ENCODE assay signal across 9 mouse cellular contexts in the genomic region with DNA sequence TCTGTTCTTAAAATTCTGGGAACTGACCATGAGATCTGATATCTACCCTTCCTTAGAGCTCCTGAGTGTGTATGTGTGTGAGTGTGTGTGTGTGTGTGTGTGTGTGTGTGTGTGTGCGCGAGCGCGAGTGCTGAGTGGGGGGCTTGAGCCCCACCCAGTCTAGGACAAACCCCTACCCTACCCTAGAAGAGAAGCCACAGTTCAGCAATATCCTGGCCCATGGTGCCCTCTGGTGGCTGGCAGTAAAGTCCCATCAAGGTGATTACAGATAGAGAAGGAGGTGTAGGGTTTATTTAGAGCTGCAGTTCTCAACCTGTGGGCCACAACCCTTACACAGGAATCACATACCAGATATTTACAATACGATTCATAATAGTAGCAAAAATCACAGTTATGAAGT. TPM values are rescaled to one million over a fixed set of nuclear protein-coding genes. Genes with fewer than 3 reads are reported as not detected.
DNase-seq lines count a peak whose midpoint lies in the region; ATAC-seq and TF ChIP-seq lines count a peak whose summit lies in the region.
"Had no signal": no experiment of that assay in that cellular context is flagged by ENCODE, and none has a peak within 500 bp of the region (broad histone marks: within the 10 kb centered on the region; RNA-seq: fewer than 3 reads in every experiment).

No protein-coding gene starts in this region.

- H3K27me3 ChIP-seq in G1E (ENCODE audit: insufficient read depth, low read length), result peaks cover 59% of the 10 kb centered on the region
- H3K27me3 ChIP-seq in hindbrain, embryonic 10.5 days (ENCODE audit: insufficient read depth, poor library complexity, severe bottlenecking), result no peaks in the 10 kb centered on the region
- H3K27me3 ChIP-seq: limb, embryonic 15.5 days had no signal

- no peak for ATAC-seq in G1E (ENCODE audit: extremely low read depth, insufficient number of reproducible peaks, low FRiP score, poor library complexity, severe bottlenecking)
- ATAC-seq in erythroid progenitor cell, adult 5-6 weeks (replicated peaks; ENCODE audit: low FRiP score, poor library complexity, severe bottlenecking), result no peak

- H3K4me1 ChIP-seq in G1E (ENCODE audit: insufficient read depth, low read depth, low read length), result peaks cover 7% of the 10 kb centered on the region; the same call in 1 of the 2 replicates
- no peaks in the 10 kb centered on the region for H3K4me1 ChIP-seq in hindbrain, embryonic 10.5 days (replicated peaks)
- H3K4me1 ChIP-seq: limb, embryonic 15.5 days had no signal

- no peaks in the 10 kb centered on the region for H3K9me3 ChIP-seq in G1E (replicated peaks)
- H3K9me3 ChIP-seq in hindbrain, embryonic 10.5 days, result no peaks in the 10 kb centered on the region
- H3K9me3 ChIP-seq: limb, embryonic 15.5 days had no signal

- no peak overlapping the region for H3K4me3 ChIP-seq in G1E (ENCODE audit: low read depth, low read length)
- H3K4me3 ChIP-seq in hindbrain, embryonic 10.5 days, result no peak overlapping the region
- H3K4me3 ChIP-seq: limb, embryonic 15.5 days had no signal

- intact Hi-C loops in left cerebral cortex, postnatal 14 days (cut with DNase I), result loop anchor here (1.0 to 5.0 kb wide), 3 partner anchors 39 to 118 kb away; no protein-coding TSS in a partner anchor

- DNase-seq in heart, postnatal 4 days, result peak; percentile 58
- DNase-seq in heart, adult 11 months, result no peak
- peak; percentile 41 for DNase-seq in G1E (ENCODE audit: low spot score)
- peak; percentile 86 to 89 for DNase-seq in cerebellum, postnatal 14 days
- peak; percentile 64 for DNase-seq in hindbrain, embryonic 10.5 days (ENCODE audit: low spot score)
- peak; percentile 46 to 71 for DNase-seq in left cerebral cortex, postnatal 14 days (ENCODE audit: low spot score in 2 of 2)
- peak; percentile 47 for DNase-seq in neural tube, embryonic 10.5 days (ENCODE audit: extremely low spot score, low spot score)

- no peaks in the 10 kb centered on the region for H3K36me3 ChIP-seq in G1E (replicated peaks)
- H3K36me3 ChIP-seq in hindbrain, embryonic 10.5 days, result no peaks in the 10 kb centered on the region
- H3K36me3 ChIP-seq: limb, embryonic 15.5 days had no signal

- 15% methylated on average over 5 of the region's 5 CpGs for WGBS in hindbrain, embryonic 10.5 days

- TF ChIP-seq CTCF in G1E (IDR thresholded peaks at IDR 0.05; ENCODE audit: low read depth, low read length), result 0 out of 2 replicates have a peak, but pooled peaks have one; percentile 24

- no peak overlapping the region for H3K27ac ChIP-seq in hindbrain, embryonic 10.5 days
- H3K27ac ChIP-seq: limb, embryonic 15.5 days had no signal

RNA-seq across cellular contexts. Expression of gene Wipi2, which starts 7.6 kb away (rescaled TPM):
- 10 to 100 TPM; 34.7 to 35.4 TPM for total RNA-seq in heart, postnatal 4 days (2021)
- total RNA-seq in G1E (2014; fragmentation: Nextera tagmentation), result 42.7 and 44.0 TPM in 2 replicates
- 42.8 and 43.3 TPM in 2 replicates for total RNA-seq in G1E (2017)
- polyA plus RNA-seq in G1E (2012), result 9.1 and 10.9 TPM in 2 replicates
- polyA plus RNA-seq in hindbrain, embryonic 10.5 days (2016; fragmentation: Nextera tagmentation; extraction: Ambion mirVana), result 55.6 and 61.6 TPM in 2 replicates
- 10 to 100 TPM; 89.6 to 91.7 TPM for total RNA-seq in left cerebral cortex, postnatal 14 days (2021)
- total RNA-seq in erythroid progenitor cell, adult 5-6 weeks (2015; ENCODE audit: low replicate concordance), result 42.9 and 54.5 TPM in 2 replicates
- 67.9 and 91.3 TPM in 2 replicates for total RNA-seq in erythroid progenitor cell, adult 5-6 weeks (2017; ENCODE audit: low replicate concordance)

RNA-seq across cellular contexts. Expression of gene Mmd2, which starts 11.3 kb away (rescaled TPM):
- under 1 TPM; 0.10 to 0.18 TPM for total RNA-seq in heart, postnatal 4 days (2021)
- not detected in 2 replicates for total RNA-seq in G1E (2014; fragmentation: Nextera tagmentation)
- 0.12 and 0.16 TPM in 2 replicates for total RNA-seq in G1E (2017)
- 0.02 TPM in 1 of 2 replicates, not detected in the other for polyA plus RNA-seq in G1E (2012)
- polyA plus RNA-seq in hindbrain, embryonic 10.5 days (2016; fragmentation: Nextera tagmentation; extraction: Ambion mirVana), result 4.3 and 4.7 TPM in 2 replicates
- total RNA-seq in left cerebral cortex, postnatal 14 days (2021), result 100 to 1,000 TPM; 126 to 127 TPM
- total RNA-seq in erythroid progenitor cell, adult 5-6 weeks (2015; ENCODE audit: low replicate concordance), result not detected in 2 replicates
- total RNA-seq in erythroid progenitor cell, adult 5-6 weeks (2017; ENCODE audit: low replicate concordance), result not detected in 2 replicates

Comparison
In these comparisons a context has a peak if more than half of its experiments do, and no peak if none do; other contexts are left out.
1. RNA of gene Mmd2, which starts 11.3 kb away (total RNA-seq): 126 to 127 TPM in left cerebral cortex, postnatal 14 days; 0.10 to 0.18 TPM in heart, postnatal 4 days, 0.12 to 0.16 TPM in G1E and not detected in erythroid progenitor cell, adult 5-6 weeks; every median in the first group is over 100 times any median in the second.